Mouse (Mus musculus) lung, postnatal 0 days (tissue): ENCODE results near the gene Limd1.

ENCODE experiments used
- CTCF ChIP-seq: IDR thresholded peaks from 2 replicates; pipeline ENCODE4 v1.5.1; 2016; ENCODE audit warnings: antibody characterized with exemption, mild to moderate bottlenecking
- EP300 ChIP-seq: IDR thresholded peaks from 2 replicates; pipeline ENCODE4 v1.6.1; 2016; ENCODE audit warnings: antibody characterized with exemption, mild to moderate bottlenecking, control low read depth

GRCm38 (mm10) chr9:123457603-123458002 is 20.9 kb upstream of the Limd1 start:
- TF ChIP-seq CTCF (peak; percentile 73), EP300 (no peak)
